Mouse (Mus musculus) CD4-positive, CD25-positive, alpha-beta regulatory T cell, adult 4 months (primary cell): ENCODE results near the gene Sf3b5. TPM values are rescaled to one million over a fixed set of nuclear protein-coding genes. Genes with fewer than 3 reads are reported as not detected.

Experiments
- ATAC-seq: one replicate; pipeline ENCODE4 v1.8.0; 2017
- polyA plus RNA-seq, 2 experiments: library from polyadenylated mRNA; unstranded; fragments of 100-300 nt; shearing (Covaris generic); gene quantifications; one replicate each; pipeline ENCODE4 v1.2.1; 2017

Gene Sf3b5
- polyA plus RNA-seq = 10 to 100 TPM; 35.2 to 36.0 TPM

- no peak for ATAC-seq
Observed at GRCm38 (mm10) chr10:13005043-13005442, at the start of gene Sf3b5. TSS of gene Sf3b5 (plus strand) at chr10:13005343.

- no peak for ATAC-seq
Observed at GRCm38 (mm10) chr10:12955831-12956230, 49.3 kb upstream of the Sf3b5 start.

GRCm38 (mm10) chr10:12957271-12957670 is 47.9 kb upstream of the Sf3b5 start:
- no peak for ATAC-seq

DNA sequence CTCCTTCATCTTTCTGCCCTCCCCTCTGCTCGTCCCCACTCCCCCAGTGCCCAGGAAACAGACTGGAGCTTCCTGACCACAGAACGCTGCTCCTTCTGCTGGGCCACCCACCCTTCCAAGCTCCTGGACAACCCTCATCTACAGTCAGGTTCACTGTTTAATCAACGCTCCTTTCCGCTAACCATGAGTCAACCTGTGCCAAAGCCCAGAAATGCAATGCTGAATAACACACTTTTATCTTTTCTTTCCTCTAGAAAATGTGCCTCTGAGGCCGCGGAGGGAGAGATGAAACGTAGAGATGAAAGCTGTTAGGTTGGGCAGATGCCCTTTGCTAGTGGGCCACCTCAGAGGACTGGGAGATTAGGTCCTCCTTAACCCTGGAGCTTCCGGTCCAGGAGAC is 43.6 kb upstream of the Sf3b5 start:
- no peak for ATAC-seq

GRCm38 (mm10) chr10:12962238-12962637 is 42.9 kb upstream of the Sf3b5 start:
- no peak for ATAC-seq

GRCm38 (mm10) chr10:12963362-12964147 is 41.6 kb upstream of the Sf3b5 start:
- peak; percentile 69 for ATAC-seq

GRCm38 (mm10) chr10:12964151-12965075 is 40.7 kb upstream of the Sf3b5 start, which contains the start of gene Stx11:
TSS of gene Stx11 (minus strand) at chr10:12964298.
- ATAC-seq = peak; percentile 74

- ATAC-seq = no peak
Observed at GRCm38 (mm10) chr10:12965669-12966180, 39.4 kb upstream of the Sf3b5 start.

GRCm38 (mm10) chr10:12974572-12974971 is 30.6 kb upstream of the Sf3b5 start:
- ATAC-seq = peak; percentile 67

- ATAC-seq = no peak
Observed at GRCm38 (mm10) chr10:12975461-12975860, 29.7 kb upstream of the Sf3b5 start.

- no peak for ATAC-seq
Observed at GRCm38 (mm10) chr10:12975957-12976356, 29.2 kb upstream of the Sf3b5 start.

DNA sequence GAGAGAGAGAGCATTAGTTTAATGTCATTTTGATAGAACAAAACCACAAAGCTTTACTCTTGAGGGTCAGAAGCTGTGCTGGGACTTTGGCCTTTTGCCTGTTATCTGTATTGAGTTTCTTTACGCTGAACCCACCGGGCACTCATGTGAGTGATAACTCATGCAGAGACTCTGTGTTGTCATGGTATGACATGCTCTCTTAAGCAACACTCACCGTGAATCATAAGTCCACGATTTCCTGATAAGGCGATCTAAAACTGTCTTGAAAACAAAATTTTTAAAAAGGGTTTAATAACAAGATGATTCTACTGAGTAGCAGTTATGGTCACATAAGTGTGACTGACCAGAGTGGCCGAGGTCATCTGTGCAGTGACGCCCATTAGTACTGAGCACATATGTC is 28.6 kb upstream of the Sf3b5 start:
- ATAC-seq = no peak

- peak; percentile 51 for ATAC-seq
Observed at GRCm38 (mm10) chr10:12977787-12978212, 27.3 kb upstream of the Sf3b5 start.

- peak; percentile 38 for ATAC-seq
Observed at GRCm38 (mm10) chr10:12981071-12981470, 24.1 kb upstream of the Sf3b5 start.

- no peak for ATAC-seq
Observed at GRCm38 (mm10) chr10:12983516-12983915, 21.6 kb upstream of the Sf3b5 start.

DNA sequence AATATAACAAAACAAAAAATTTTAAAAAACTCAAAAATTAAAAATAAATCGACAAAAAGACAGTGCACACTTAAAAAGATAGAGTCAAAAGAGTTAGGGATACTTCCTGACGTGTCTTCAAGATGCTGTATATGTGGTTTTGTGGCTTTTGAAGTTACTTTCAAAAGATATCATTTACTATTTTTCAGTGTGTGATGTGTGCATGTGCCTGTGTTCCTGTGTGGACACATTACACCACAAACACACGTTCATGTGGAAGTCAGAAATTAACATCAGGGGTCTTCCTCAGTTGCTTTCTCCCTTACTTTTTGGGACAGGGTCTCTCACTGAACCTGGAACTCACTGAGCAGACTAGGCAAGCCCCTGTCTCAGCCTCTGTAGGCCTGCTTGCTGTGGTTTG is 20.1 kb upstream of the Sf3b5 start:
- ATAC-seq = no peak

GRCm38 (mm10) chr10:12986485-12986884 is 18.7 kb upstream of the Sf3b5 start:
- ATAC-seq = no peak

GRCm38 (mm10) chr10:12986943-12987342 is 18.2 kb upstream of the Sf3b5 start:
- no peak for ATAC-seq

DNA sequence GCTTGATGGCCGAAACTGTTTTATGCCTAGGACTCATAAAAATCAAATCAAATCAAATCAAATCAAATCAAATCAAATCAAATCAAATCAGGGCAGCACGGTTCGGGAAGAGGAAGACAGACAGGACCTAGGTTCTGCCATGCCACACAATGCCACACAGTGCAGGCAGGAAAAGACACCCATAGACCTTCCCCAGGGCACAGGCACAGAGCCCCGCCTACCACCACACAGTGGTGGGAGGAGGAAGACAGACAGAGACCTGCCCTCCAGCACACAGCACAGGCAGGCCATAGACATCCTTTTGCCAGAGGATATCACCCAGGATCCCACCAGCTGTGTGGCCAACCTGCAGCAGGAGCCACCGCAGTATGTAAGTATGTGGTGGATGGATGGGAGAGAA is 13.2 kb upstream of the Sf3b5 start:
- no peak for ATAC-seq

DNA sequence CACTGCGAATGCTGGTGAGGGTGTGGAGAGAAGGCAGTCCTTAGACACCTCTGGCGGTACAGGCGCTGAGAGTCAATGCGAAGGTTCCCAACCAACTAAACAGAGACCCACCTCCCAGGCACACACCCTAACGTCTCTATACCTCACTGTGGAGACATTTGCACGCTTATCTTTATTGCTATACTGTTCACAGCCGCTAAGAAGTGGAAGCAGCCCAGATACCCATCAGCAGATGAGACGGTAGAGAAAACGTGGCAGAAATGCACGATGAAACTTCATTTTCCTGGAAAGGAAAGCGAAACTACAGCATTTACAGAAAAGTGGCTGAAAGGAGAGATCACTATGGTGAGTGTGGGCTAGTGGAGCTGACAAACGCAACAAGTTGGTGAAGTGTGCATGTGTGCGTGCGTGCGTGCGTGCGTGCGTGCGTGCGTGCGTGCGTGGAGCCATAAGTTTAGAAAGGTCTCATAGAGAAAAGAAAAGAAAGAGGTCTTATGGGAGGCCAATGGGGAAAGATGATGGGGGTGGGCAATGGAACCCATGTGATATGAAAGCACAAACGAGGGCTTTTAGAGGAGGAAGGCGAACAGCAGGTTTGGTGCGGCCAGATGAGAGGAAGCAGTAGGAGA is 11.6 kb upstream of the Sf3b5 start:
- peak; percentile 19 for ATAC-seq

DNA sequence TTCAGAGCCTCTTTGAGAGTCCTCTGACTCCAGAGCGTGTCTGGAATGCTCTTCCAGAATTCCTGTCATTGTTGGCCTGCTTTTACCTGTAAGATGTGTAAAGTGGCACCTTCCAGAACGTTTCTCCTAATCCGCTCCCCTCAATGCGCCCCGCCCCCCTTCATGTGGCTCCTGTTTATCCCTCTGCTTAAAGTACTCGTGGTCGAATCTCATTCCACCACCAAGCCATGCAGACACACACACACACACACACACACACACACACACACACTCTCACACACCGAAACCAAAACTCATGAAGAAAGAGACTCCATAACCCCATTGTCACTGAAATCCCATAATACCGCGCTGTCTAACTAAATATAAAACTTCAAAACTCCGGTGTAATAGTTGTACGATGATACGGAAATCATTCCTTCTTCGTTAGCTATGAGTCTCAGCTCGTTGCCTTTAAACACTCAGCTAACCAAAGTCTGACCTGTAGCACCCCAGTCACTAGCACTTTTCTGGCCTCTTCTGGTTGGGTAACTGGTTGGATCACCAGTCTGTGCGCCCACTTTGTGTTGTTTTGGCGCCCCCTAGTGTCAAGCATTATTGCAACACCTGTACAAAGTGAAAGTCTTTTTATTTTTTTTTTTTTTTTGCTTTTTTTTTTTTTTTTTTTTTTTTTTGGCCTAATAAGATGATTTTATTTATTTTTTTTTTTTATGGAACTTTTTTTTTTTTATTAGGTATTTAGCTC is 8.2 kb upstream of the Sf3b5 start:
- ATAC-seq = peak; percentile 99
